Mouse (Mus musculus): ENCODE results near the gene Cdkn1c. TPM values are rescaled to one million over a fixed set of nuclear protein-coding genes. Genes with fewer than 3 reads are reported as not detected.

Gene Cdkn1c
- total and polyA plus RNA-seq, 3 experiments = not detected

- H3K36me3 ChIP-seq (replicated peaks in 1 of 2; ENCODE audit: control insufficient read depth in 1 of 2, insufficient read depth in 1 of 2, low read length in 1 of 2) = no peaks in the 10 kb centered on the region
- peaks cover 88% of the 10 kb centered on the region for H3K27me3 ChIP-seq (replicated peaks)
- dilution Hi-C loops (cut with MboI; ENCODE audit: extremely low pct_ligation_motif_present, extremely low pct_unique_long_range_greater_than_20kb, low sequenced_read_pairs) = no loop called here
- no peaks in the 10 kb centered on the region for H3K79me2 ChIP-seq (replicated peaks; ENCODE audit: control insufficient read depth, extremely low read depth, insufficient read depth, poor library complexity, severe bottlenecking)
- no peak overlapping the region for H3K4me3 ChIP-seq (replicated peaks in 1 of 3; ENCODE audit: low read depth in 2 of 3, low read length in 2 of 3, poor library complexity in 1 of 3)
- H3K9ac ChIP-seq (ENCODE audit: insufficient read depth, low read depth) = no peak overlapping the region
- TF ChIP-seq KAT2A (IDR thresholded peaks at IDR 0.05; ENCODE audit: insufficient replicate concordance, low read length) (no peak), BHLHE40 (IDR thresholded peaks at IDR 0.05; ENCODE audit: low read depth, low read length) (no peak), MYC (IDR thresholded peaks at IDR 0.05; ENCODE audit: low read depth, low read length) (no peak), ZNF384 (IDR thresholded peaks at IDR 0.05; ENCODE audit: low read depth, low read length) (no peak), RAD21 (IDR thresholded peaks at IDR 0.05; ENCODE audit: low read depth, low read length) (no peak), NRF1 (IDR thresholded peaks at IDR 0.05; ENCODE audit: low read depth, low read length) (no peak), MEF2A (IDR thresholded peaks at IDR 0.05; ENCODE audit: borderline replicate concordance, low read depth, low read length) (no peak), USF2 (conservative IDR thresholded peaks at IDR 0.05; ENCODE audit: low read depth, low read length) (no peak), MAFK (IDR thresholded peaks at IDR 0.05; ENCODE audit: insufficient replicate concordance, low read length) (no peak), POLR2AphosphoS2 (IDR thresholded peaks at IDR 0.05; ENCODE audit: low read depth, low read length) (no peak), ZKSCAN1 (IDR thresholded peaks at IDR 0.05; ENCODE audit: borderline replicate concordance, low read depth, low read length) (no peak), SMC3 (IDR thresholded peaks at IDR 0.05; ENCODE audit: low read depth, low read length) (no peak), ELF1 (IDR thresholded peaks at IDR 0.05; ENCODE audit: low read depth, low read length) (no peak), MAZ (IDR thresholded peaks at IDR 0.05; ENCODE audit: low read depth, low read length) (no peak), UBTF (IDR thresholded peaks at IDR 0.05; ENCODE audit: low read depth, low read length) (no peak), GABPA (IDR thresholded peaks at IDR 0.05; ENCODE audit: insufficient replicate concordance, low read depth, low read length) (no peak), CHD2 (IDR thresholded peaks at IDR 0.05; ENCODE audit: low read length) (no peak)
- H3K4me1 ChIP-seq (ENCODE audit: control insufficient read depth in 1 of 2, insufficient read depth in 2 of 2) = 0 out of 4 replicates have a peak, but pooled peaks cover 0 to 6% of the 10 kb centered on the region in 2 experiments
- no peaks in the 10 kb centered on the region for H3K9me3 ChIP-seq (replicated peaks; ENCODE audit: low read length)
- H3K27ac ChIP-seq (ENCODE audit: insufficient read depth, low read depth) = no peak overlapping the region
- DNase-seq (ENCODE audit: extremely low read depth) = no peak
- H3K4me2 ChIP-seq (ENCODE audit: insufficient read depth, low read depth, poor library complexity, severe bottlenecking) = no peak overlapping the region
- in situ Hi-C loops (cut with MboI; ENCODE audit: low pct_ligation_motif_present, low pct_unique_long_range_greater_than_20kb, low sequenced_read_pairs) = no loop called here
Observed at GRCm38 (mm10) chr7:143432631-143433030, 28.2 kb downstream of the Cdkn1c start.

- Histone ChIP-seq H3K79me2 (replicated peaks; ENCODE audit: control insufficient read depth, extremely low read depth, insufficient read depth, poor library complexity, severe bottlenecking) (no peaks in the 10 kb centered on the region), H3K4me3 (replicated peaks in 1 of 3; ENCODE audit: low read depth in 2 of 3, low read length in 2 of 3, poor library complexity in 1 of 3) (no peak overlapping the region), H3K4me2 (ENCODE audit: insufficient read depth, low read depth, poor library complexity, severe bottlenecking) (no peak overlapping the region), H3K36me3 (replicated peaks in 1 of 2; ENCODE audit: control insufficient read depth in 1 of 2, insufficient read depth in 1 of 2, low read length in 1 of 2) (no peaks in the 10 kb centered on the region), H3K27me3 (replicated peaks) (peaks cover 91% of the 10 kb centered on the region), H3K4me1 (ENCODE audit: control insufficient read depth in 1 of 2, insufficient read depth in 2 of 2) (no peaks in the 10 kb centered on the region), H3K9ac (ENCODE audit: insufficient read depth, low read depth) (no peak overlapping the region), H3K9me3 (replicated peaks; ENCODE audit: low read length) (no peaks in the 10 kb centered on the region), H3K27ac (ENCODE audit: insufficient read depth, low read depth) (no peak overlapping the region)
- dilution Hi-C loops (cut with MboI; ENCODE audit: extremely low pct_ligation_motif_present, extremely low pct_unique_long_range_greater_than_20kb, low sequenced_read_pairs) = no loop called here
- TF ChIP-seq ZC3H11A (IDR thresholded peaks at IDR 0.05; ENCODE audit: low read depth, low read length) (no peak), HCFC1 (IDR thresholded peaks at IDR 0.05; ENCODE audit: low read depth, low read length) (no peak), MAX (IDR thresholded peaks at IDR 0.05; ENCODE audit: low read length) (no peak), USF1 (IDR thresholded peaks at IDR 0.05; ENCODE audit: low read depth, low read length) (no peak), RAD21 (IDR thresholded peaks at IDR 0.05; ENCODE audit: low read depth, low read length) (no peak), CTCF (conservative IDR thresholded peaks at IDR 0.05 in 1 of 2, IDR thresholded peaks at IDR 0.05 in 1 of 2; ENCODE audit: low read depth in 2 of 2, low read length in 2 of 2) (no peak), TBP (conservative IDR thresholded peaks at IDR 0.05; ENCODE audit: low read depth, low read length) (no peak), CHD1 (IDR thresholded peaks at IDR 0.05; ENCODE audit: low read depth, low read length) (no peak), NELFE (IDR thresholded peaks at IDR 0.05; ENCODE audit: low read depth, low read length) (no peak), POLR2AphosphoS2 (IDR thresholded peaks at IDR 0.05; ENCODE audit: low read depth, low read length) (no peak), ZNF384 (IDR thresholded peaks at IDR 0.05; ENCODE audit: low read depth, low read length) (no peak), SMC3 (IDR thresholded peaks at IDR 0.05; ENCODE audit: low read depth, low read length) (no peak), ZKSCAN1 (IDR thresholded peaks at IDR 0.05; ENCODE audit: borderline replicate concordance, low read depth, low read length) (no peak), MAFK (IDR thresholded peaks at IDR 0.05; ENCODE audit: insufficient replicate concordance, low read length) (no peak), MAZ (IDR thresholded peaks at IDR 0.05; ENCODE audit: low read depth, low read length) (no peak)
- no peak for DNase-seq (ENCODE audit: extremely low read depth)
- in situ Hi-C loops (cut with MboI; ENCODE audit: low pct_ligation_motif_present, low pct_unique_long_range_greater_than_20kb, low sequenced_read_pairs) = no loop called here
Observed at GRCm38 (mm10) chr7:143428814-143429499, 31.9 kb downstream of the Cdkn1c start.

All from CH12.LX (cell line).